Mouse (Mus musculus): ENCODE measurements around the gene Emp1.
A peak's percentile ranks its signal among the peaks of the same experiment; 100 is the strongest.

The Emp1 gene

GRCm38 (mm10) chr6:135362459-135363159 is at the start of gene Emp1:
TSS of gene Emp1 (plus strand) at chr6:135362545.
- DNase-seq (ENCODE audit: low read depth in 2 of 2, low spot score in 2 of 2) = peak in 1 of 2 experiments; percentile 12

- DNase-seq (ENCODE audit: low read depth in 2 of 2, low spot score in 2 of 2) = no peak
Observed at GRCm38 (mm10) chr6:135313981-135314380, 48.4 kb upstream of the Emp1 start.

DNA sequence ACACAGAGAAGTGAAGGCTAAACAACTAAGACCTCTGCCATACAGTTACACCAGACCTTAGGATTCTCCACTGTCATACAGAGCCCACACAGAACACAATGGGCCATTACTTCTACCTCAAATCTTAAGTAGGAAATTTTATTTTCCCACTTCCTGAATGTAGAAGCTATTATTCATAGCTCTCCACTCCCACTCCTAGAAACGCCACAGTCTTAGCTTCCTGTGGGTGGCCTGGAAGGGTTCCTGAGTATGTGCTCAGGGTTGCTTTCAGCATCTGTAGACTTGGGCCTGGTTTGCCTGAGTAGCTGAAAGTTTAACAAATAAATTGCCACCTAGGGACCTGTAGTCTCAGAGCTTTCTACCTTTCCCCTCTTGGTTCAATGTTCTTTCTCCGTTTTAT is 46.2 kb upstream of the Emp1 start:
- no peak for DNase-seq (ENCODE audit: low read depth in 2 of 2, low spot score in 2 of 2)

DNA sequence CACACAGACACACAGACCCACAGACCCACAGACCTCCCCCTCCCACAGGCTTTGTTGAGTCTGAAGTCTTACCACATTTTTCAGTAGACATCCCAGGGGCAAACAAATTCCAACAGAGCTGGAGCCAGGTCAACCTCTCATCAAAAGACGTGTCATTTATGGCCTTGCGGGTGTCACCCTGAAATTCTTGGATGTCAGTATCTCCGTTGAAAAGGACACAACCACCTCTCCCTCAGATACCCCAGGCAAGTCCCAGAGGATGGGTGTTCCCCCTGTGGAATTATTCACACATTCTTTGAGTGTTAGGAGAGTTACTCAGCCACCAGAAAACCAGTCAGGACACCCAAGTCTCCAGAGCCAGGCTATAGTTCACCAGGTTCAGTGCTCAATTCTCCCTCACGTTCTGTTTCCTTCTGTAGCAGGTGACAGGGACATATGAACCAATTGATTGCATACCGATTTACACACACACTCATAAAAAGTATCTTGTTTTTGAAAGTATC is 42.9 kb upstream of the Emp1 start:
- DNase-seq (ENCODE audit: low read depth in 2 of 2, low spot score in 2 of 2) = no peak

DNA sequence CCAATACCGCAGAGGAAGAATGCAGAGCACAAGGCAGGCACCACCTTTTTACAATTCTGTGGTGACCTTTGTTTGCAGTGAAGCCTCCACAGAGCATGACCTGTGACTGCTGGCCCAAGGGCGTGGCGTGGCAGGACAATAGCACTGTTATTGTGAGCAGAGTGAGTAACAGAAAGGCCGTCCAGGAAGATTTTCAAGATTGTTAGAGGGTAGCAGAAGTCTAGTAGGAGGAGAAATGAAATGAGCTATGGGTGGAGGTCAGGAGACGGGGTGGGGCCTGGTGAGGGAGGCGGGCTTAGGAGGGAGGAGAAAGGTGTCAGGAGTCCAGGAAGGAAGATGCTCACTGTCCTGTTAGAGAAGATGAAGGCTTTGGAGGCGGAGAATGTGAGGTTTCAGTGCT is 39.6 kb upstream of the Emp1 start:
- no peak for DNase-seq (ENCODE audit: low read depth in 2 of 2, low spot score in 2 of 2)

GRCm38 (mm10) chr6:135323311-135323982 is 38.9 kb upstream of the Emp1 start:
- DNase-seq (ENCODE audit: low read depth in 2 of 2, low spot score in 2 of 2) = peak; percentile 4

DNA sequence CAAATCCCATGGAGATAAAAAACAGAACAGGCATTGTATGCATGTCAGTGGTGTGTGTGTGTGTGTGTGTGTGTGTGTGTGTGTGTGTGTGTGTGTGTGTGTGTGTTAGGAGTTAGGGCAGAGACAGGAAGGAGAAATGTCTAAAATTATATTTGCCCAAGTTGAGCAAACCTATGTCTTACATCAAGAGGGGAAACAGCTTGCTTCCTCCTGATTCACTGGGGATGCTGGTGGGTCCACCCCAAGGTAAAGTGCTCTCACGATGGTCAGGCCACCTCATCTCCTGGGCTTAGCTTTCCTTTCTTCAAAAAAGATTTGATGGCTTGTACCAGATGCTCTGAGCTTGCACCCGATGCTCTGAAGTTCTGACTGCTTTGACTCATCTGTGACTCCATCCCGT is 38.2 kb upstream of the Emp1 start:
- DNase-seq (ENCODE audit: low read depth in 2 of 2, low spot score in 2 of 2) = no peak

DNA sequence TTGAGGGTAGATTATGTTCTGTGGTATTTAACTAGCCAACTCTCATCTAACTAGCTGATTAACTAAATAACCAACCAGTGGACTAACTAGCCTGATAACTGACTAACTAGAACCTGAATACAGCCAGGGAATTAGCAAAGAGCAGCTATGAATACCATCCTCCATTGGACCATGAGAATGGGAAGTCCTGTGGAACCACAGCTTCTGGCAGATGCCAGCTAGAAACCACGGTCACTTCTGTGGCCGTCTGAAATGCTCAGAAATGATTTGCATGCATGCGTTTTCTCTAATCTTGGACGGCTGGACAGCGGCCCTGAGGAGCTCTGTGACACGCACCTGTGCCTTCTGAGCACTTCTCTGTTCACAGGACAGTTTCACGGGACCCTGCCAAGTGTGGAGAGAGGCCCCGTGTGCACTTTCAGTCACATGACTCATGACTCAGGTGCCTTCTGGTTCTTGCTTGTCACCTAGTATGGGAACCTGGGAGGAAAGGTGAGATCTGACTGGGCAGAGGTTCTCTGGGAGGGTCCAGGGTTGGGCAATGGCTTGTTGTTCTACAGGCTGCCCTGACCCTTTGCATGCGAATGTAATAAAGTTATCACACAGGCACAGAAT is 37.6 kb upstream of the Emp1 start:
- no peak for DNase-seq (ENCODE audit: low read depth in 2 of 2, low spot score in 2 of 2)

DNA sequence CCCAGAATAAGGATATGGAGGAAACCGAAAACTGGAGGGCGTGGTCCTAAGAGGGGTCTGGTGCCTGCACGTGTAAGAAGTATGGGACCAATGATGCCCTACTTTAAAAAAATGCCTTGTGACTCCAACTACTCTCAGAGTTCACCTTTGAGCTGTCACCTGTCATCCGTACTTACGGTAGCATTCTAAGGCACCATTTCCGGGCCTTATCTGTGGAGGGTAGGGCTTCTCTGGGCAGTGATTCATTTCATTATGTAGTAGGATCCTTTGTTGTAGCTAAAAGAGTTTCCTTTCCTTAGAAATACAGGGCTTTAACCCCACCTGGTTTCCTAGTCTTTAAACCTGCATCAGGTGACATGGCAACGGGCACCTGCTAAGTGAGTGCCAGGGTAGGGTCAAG is 35.5 kb upstream of the Emp1 start:
- DNase-seq (ENCODE audit: low read depth in 2 of 2, low spot score in 2 of 2) = no peak

- no peak for DNase-seq (ENCODE audit: low read depth in 2 of 2, low spot score in 2 of 2)
Observed at GRCm38 (mm10) chr6:135331916-135332315, 30.4 kb upstream of the Emp1 start.

- no peak for DNase-seq (ENCODE audit: low read depth in 2 of 2, low spot score in 2 of 2)
Observed at GRCm38 (mm10) chr6:135332737-135333281, 29.5 kb upstream of the Emp1 start.

DNA sequence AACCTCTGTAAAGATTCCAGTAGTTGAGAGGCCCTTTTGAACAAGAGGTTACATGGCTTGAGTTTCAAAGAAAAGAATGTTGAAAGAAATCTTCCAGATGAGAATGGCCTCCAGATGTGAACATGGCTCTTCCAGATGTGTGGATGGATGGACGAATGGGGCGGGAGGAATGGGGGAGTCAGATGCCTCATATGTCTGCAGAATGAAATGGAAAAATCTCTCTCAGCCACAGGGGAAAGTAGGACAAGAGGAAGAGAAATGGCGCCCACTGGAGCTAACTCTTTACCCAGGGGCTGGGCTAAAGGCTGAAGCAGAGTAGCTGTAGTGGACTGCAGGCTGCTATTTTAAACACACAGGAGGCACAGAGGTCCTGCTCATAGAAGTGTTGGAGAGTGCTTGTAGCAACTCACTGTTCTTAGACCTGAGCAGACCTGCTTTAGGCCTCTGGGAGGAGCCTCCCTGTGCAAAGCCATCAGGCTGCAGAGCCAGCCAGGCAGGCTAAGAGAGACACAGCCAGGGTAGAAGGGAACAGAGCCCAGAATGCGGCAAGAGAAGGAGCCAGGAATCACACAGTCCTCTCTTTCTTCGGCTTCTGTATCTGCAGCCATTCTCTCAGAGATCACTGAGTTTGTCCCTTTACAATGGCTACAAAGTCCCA is 28.2 kb upstream of the Emp1 start:
- DNase-seq (ENCODE audit: low read depth in 2 of 2, low spot score in 2 of 2) = no peak

DNA sequence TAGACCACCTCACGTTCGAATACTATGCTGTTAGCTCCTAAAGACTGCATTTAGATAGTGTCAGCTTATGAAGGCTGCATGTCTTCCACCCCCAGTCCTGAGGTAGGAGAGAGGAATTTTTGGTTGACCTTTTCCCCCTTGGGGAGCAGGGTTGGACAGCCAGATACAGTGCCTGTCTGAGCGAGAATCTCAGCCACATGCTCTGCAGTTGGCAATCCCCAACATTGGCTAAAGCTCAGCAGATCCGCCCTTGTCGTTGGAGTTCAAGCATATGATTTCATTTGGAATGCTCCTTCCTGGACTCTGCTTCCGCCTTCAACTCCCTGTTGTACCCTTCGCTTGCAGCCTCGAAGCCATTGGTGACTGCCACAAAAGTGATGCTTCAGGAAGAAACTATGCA is 26.0 kb upstream of the Emp1 start:
- DNase-seq (ENCODE audit: low read depth in 2 of 2, low spot score in 2 of 2) = no peak

DNA sequence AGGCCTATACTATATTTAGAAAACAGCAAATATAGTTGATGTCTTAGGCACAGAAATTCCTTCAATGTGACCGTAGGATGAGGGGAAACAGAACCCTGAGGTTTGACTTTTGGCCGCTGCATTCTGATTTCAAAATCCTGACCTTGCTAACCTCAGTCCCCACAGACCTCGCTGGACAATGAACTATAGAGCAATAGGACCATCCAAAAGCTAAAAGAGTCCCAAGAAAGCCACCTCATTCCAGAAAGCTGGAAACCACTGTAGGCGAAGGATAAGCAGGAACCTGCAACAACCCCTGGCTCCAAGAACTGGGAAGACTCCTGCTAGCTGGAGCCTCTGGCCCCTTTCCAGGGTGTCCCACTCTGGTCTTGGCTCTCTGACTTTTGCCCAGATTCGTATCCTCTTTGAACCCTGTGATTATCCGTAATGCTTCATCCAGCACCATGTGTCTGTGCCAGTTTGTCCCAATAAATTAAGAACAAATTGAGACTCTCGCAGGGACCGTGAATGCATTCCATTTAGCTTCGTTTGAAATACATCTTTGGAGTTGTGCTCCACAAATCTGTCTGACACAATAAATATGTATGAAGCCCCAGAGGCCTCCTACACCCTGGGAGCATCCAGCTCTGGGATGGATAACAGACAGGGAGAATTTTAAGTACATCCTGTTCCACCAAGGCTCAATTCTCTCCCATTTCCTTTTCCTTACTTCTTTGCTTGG is 21.8 kb upstream of the Emp1 start:
- DNase-seq (ENCODE audit: low read depth in 2 of 2, low spot score in 2 of 2) = no peak

DNA sequence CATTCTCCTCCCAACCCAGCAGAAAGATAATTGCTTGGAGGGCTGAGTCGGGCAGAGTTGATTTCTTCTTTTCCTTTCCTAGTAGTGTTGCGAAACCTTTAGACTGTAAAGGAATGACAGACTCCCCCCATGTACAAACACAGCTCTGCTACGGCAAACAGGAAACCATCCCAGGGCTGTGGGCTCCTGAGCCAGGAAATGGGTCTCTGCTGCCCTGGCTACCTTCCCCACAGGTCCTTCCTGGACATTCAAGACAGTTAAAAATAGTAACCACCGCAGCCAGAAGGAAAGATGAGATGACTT is 21.3 kb upstream of the Emp1 start:
- DNase-seq (ENCODE audit: low read depth in 2 of 2, low spot score in 2 of 2) = no peak

- no peak for DNase-seq (ENCODE audit: low read depth in 2 of 2, low spot score in 2 of 2)
Observed at GRCm38 (mm10) chr6:135351638-135352302, 10.6 kb upstream of the Emp1 start.

DNA sequence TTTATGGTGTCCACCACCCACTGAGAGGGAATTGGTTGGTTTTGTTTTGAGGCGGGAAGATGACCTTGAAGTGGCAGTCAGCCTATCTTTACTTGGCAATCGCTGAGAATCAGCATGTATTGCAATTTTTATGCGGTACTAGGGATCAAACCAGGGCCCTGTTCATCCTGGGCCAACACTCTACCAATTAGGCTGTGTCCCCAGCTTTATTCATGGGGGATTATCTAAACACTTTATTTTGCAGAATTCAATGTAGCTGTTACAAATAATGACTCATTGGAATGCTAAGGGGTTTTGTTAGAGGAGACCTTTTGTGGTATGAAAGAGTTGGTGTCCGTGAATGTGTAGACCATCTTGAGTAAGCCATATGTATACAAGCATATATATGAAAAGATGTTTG is 9.8 kb upstream of the Emp1 start:
- no peak for DNase-seq (ENCODE audit: low read depth in 2 of 2, low spot score in 2 of 2)

DNA sequence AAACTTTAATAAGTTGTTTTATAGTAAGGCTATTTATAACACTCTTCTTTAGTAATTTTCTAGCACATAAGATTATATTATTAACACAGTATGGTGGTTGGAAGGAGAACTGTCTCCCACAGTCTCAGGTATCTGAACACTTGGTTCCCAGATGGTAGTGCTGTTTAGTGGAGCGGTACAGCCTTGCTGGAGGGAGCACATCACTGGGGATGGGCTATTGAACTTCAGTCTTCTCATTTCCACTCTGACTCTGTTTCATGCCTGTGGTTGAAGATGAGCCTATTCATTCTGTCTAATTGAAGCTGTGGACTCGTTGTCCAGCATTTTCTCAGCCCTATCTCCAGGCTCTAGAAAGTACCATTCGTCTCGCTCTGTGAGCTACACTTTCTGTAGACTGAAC is 7.4 kb upstream of the Emp1 start:
- DNase-seq (ENCODE audit: low read depth in 2 of 2, low spot score in 2 of 2) = no peak

- no peak for DNase-seq (ENCODE audit: low read depth in 2 of 2, low spot score in 2 of 2)
Observed at GRCm38 (mm10) chr6:135360331-135360730, 2.0 kb upstream of the Emp1 start.

DNA sequence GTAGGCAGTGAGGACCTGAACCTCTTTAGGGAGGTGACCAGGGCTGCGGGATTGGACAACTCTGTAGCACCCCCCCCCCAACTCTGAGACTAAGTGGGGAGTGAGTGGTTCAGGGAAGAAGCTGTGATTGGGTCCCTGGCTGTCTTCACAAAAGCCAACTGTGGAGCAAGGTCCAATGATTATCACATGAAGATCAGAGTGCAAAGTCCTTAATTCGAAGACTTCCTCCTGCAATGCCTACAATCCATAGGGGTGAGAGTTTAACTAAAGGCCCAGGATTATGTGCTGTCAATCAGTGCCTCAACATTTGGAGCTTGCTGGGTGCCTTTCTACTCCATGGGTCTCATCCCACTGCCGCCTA is 267 bp upstream of the Emp1 start:
- DNase-seq (ENCODE audit: low read depth in 2 of 2, low spot score in 2 of 2) = no peak
